In the genomic region with DNA sequence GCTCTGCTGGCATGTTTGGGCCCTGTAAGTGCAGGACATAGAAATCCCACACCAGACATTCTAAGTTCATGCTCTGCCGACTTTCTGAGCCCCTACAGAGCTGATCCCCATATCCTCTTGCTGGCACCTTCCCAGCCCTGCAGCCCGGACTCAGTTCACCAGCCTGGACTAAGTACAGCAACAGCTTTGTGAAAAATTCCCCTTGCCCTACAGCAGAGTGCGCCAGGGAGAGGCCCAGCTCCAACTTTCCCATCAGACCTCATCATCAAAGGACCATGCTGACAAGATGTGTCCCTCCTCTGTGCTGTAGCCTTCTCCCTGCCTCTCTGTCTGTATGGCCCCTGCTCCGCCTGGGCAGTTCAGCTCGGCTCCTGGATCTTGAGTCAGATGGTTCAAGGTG, we compare ENCODE assay signal across 25 mouse cellular contexts. TPM values are rescaled to one million over a fixed set of nuclear protein-coding genes. Genes with fewer than 3 reads are reported as not detected.
A peak's percentile ranks its signal among the peaks of the same experiment; 100 is the strongest.
DNase-seq lines count a peak whose midpoint lies in the region; ATAC-seq and TF ChIP-seq lines count a peak whose summit lies in the region.
"Had no signal": no experiment of that assay in that cellular context is flagged by ENCODE, and none has a peak within 500 bp of the region (broad histone marks: within the 10 kb centered on the region; RNA-seq: fewer than 3 reads in every experiment).

No protein-coding gene starts in this region.

- H3K9ac ChIP-seq in hindbrain, postnatal 0 days (replicated peaks; ENCODE audit: low read length) = no peak overlapping the region
- H3K9ac ChIP-seq in midbrain, embryonic 15.5 days = no peak overlapping the region
- H3K9ac ChIP-seq: embryonic facial prominence, embryonic 15.5 days; heart, embryonic 12.5 days; liver, postnatal 0 days; midbrain, embryonic 12.5 days had no signal

- WGBS in hindbrain, postnatal 0 days = 41% methylated on average over 5 of the region's 5 CpGs
- 57% methylated on average over 5 of the region's 5 CpGs for WGBS in hindbrain, embryonic 10.5 days
- WGBS in midbrain, embryonic 10.5 days = 52% methylated on average over 5 of the region's 5 CpGs
- 46% methylated on average over 5 of the region's 5 CpGs for WGBS in midbrain, embryonic 15.5 days

- no peak overlapping the region for H3K4me2 ChIP-seq in hindbrain, postnatal 0 days (ENCODE audit: low read depth, low read length)
- H3K4me2 ChIP-seq in midbrain, embryonic 15.5 days = no peak overlapping the region
- H3K4me2 ChIP-seq: embryonic facial prominence, embryonic 15.5 days; heart, embryonic 12.5 days; midbrain, embryonic 12.5 days had no signal

- no peaks in the 10 kb centered on the region for H3K4me1 ChIP-seq in hindbrain, postnatal 0 days (ENCODE audit: insufficient read depth, low read length)
- no peaks in the 10 kb centered on the region for H3K4me1 ChIP-seq in hindbrain, embryonic 10.5 days (replicated peaks)
- no peaks in the 10 kb centered on the region for H3K4me1 ChIP-seq in midbrain, embryonic 10.5 days
- no peaks in the 10 kb centered on the region for H3K4me1 ChIP-seq in midbrain, embryonic 15.5 days
- H3K4me1 ChIP-seq: heart, embryonic 12.5 days; midbrain, embryonic 12.5 days had no signal

- H3K4me3 ChIP-seq in hindbrain, postnatal 0 days (ENCODE audit: low read length) = no peak overlapping the region
- no peak overlapping the region for H3K4me3 ChIP-seq in hindbrain, embryonic 10.5 days
- no peak overlapping the region for H3K4me3 ChIP-seq in midbrain, embryonic 10.5 days
- no peak overlapping the region for H3K4me3 ChIP-seq in midbrain, embryonic 15.5 days
- H3K4me3 ChIP-seq: embryonic facial prominence, embryonic 15.5 days; gastrocnemius, adult 2 months; heart, embryonic 12.5 days; limb, embryonic 10.5 days; midbrain, embryonic 12.5 days had no signal

- H3K27ac ChIP-seq in hindbrain, postnatal 0 days = no peak overlapping the region
- H3K27ac ChIP-seq in hindbrain, embryonic 10.5 days = no peak overlapping the region
- H3K27ac ChIP-seq in midbrain, embryonic 10.5 days (replicated peaks) = no peak overlapping the region
- no peak overlapping the region for H3K27ac ChIP-seq in midbrain, embryonic 15.5 days
- H3K27ac ChIP-seq: embryonic facial prominence, embryonic 15.5 days; gastrocnemius, adult 2 months; limb, embryonic 10.5 days; midbrain, embryonic 12.5 days had no signal

- 0 out of 2 replicates have a peak, but pooled peaks cover 8% of the 10 kb centered on the region for H3K27me3 ChIP-seq in hindbrain, postnatal 0 days (ENCODE audit: insufficient read depth, low read length)
- 0 out of 2 replicates have a peak, but pooled peaks cover 5% of the 10 kb centered on the region for H3K27me3 ChIP-seq in hindbrain, embryonic 10.5 days (ENCODE audit: insufficient read depth, poor library complexity, severe bottlenecking)
- H3K27me3 ChIP-seq in midbrain, embryonic 10.5 days (ENCODE audit: low read depth, poor library complexity, severe bottlenecking) = no peaks in the 10 kb centered on the region
- 0 out of 2 replicates have a peak, but pooled peaks cover 3% of the 10 kb centered on the region for H3K27me3 ChIP-seq in midbrain, embryonic 15.5 days (replicated peaks)
- H3K27me3 ChIP-seq: embryonic facial prominence, embryonic 15.5 days; heart, embryonic 12.5 days had no signal

- TF ChIP-seq CTCF in hindbrain, postnatal 0 days (IDR thresholded peaks at IDR 0.05; ENCODE audit: low read depth) = peak; percentile 51

- peak; percentile 27 for DNase-seq in hindbrain, postnatal 0 days (ENCODE audit: low spot score)
- DNase-seq in hindbrain, embryonic 10.5 days (ENCODE audit: low spot score) = no peak
- DNase-seq in midbrain, embryonic 10.5 days (ENCODE audit: low spot score) = peak; percentile 21
- peak; percentile 23 for DNase-seq in adipocyte (ENCODE audit: low spot score)
- peak; percentile 33 for DNase-seq in retina, postnatal 1 day
- DNase-seq: adrenal gland, postnatal 36 days; cerebellum, adult 2 months; gastrocnemius, adult 2 months; kidney, adult 8-10 months; kidney, postnatal 36 days; liver, postnatal 0 days; lung, postnatal 4 days; thymus, postnatal 14 days had no signal

- no peak for ATAC-seq in hindbrain, postnatal 0 days
- no peak for ATAC-seq in midbrain, embryonic 15.5 days (replicated peaks)
- no peak for ATAC-seq in inflammation-experienced regulatory T-cells, adult 6 months
- ATAC-seq: liver, postnatal 0 days had no signal

- H3K9me3 ChIP-seq in hindbrain, postnatal 0 days (ENCODE audit: low read length) = no peaks in the 10 kb centered on the region
- 0 out of 2 replicates have a peak, but pooled peaks cover 3% of the 10 kb centered on the region for H3K9me3 ChIP-seq in hindbrain, embryonic 10.5 days
- peaks cover 4% of the 10 kb centered on the region; the same call in 1 of the 2 replicates for H3K9me3 ChIP-seq in midbrain, embryonic 10.5 days (replicated peaks)
- no peaks in the 10 kb centered on the region for H3K9me3 ChIP-seq in midbrain, embryonic 15.5 days
- H3K9me3 ChIP-seq: embryonic facial prominence, embryonic 15.5 days; heart, embryonic 12.5 days; limb, embryonic 10.5 days had no signal

- H3K36me3 ChIP-seq in hindbrain, postnatal 0 days (ENCODE audit: insufficient read depth, low read length) = no peaks in the 10 kb centered on the region
- H3K36me3 ChIP-seq in hindbrain, embryonic 10.5 days = no peaks in the 10 kb centered on the region
- H3K36me3 ChIP-seq in midbrain, embryonic 10.5 days = no peaks in the 10 kb centered on the region
- no peaks in the 10 kb centered on the region for H3K36me3 ChIP-seq in midbrain, embryonic 15.5 days (replicated peaks)
- H3K36me3 ChIP-seq: embryonic facial prominence, embryonic 15.5 days; G1E; heart, embryonic 12.5 days; limb, embryonic 10.5 days; midbrain, embryonic 12.5 days had no signal

RNA-seq across cellular contexts. Expression of gene Cytl1, which starts 40.4 kb away (rescaled TPM):
- total RNA-seq in hindbrain, postnatal 0 days (2014; rRNA removed) = 1.2 and 3.5 TPM in 2 replicates
- 0.30 and 0.94 TPM in 2 replicates for polyA plus RNA-seq in hindbrain, postnatal 0 days (2015; fragmentation: Nextera tagmentation; extraction: Ambion mirVana)
- 0.16 and 0.48 TPM in 2 replicates for polyA plus RNA-seq in hindbrain, embryonic 10.5 days (2016; fragmentation: Nextera tagmentation; extraction: Ambion mirVana)
- polyA plus RNA-seq in midbrain, embryonic 10.5 days (2016; fragmentation: Nextera tagmentation; extraction: Ambion mirVana) = 0.16 and 0.27 TPM in 2 replicates
- 0.24 and 0.27 TPM in 2 replicates for polyA plus RNA-seq in midbrain, embryonic 15.5 days (2015; fragmentation: Nextera tagmentation; extraction: Ambion mirVana)
- not detected for polyA plus RNA-seq in inflammation-experienced regulatory T-cells, adult 6 months (2017; shearing (Covaris generic))
- total RNA-seq: common myeloid progenitor, adult 5-6 weeks; G1E; layer of hippocampus, postnatal 10 days had no signal
- polyA plus RNA-seq: G1E; liver, adult 2 months; liver, postnatal 0 days had no signal

RNA-seq across cellular contexts. Expression of gene Msx1, which starts 48.7 kb away (rescaled TPM):
- total RNA-seq in hindbrain, postnatal 0 days (2014; rRNA removed) = 14.8 and 20.6 TPM in 2 replicates
- 26.2 and 28.0 TPM in 2 replicates for polyA plus RNA-seq in hindbrain, postnatal 0 days (2015; fragmentation: Nextera tagmentation; extraction: Ambion mirVana)
- 188 and 212 TPM in 2 replicates for polyA plus RNA-seq in hindbrain, embryonic 10.5 days (2016; fragmentation: Nextera tagmentation; extraction: Ambion mirVana)
- 150 and 155 TPM in 2 replicates for polyA plus RNA-seq in midbrain, embryonic 10.5 days (2016; fragmentation: Nextera tagmentation; extraction: Ambion mirVana)
- polyA plus RNA-seq in midbrain, embryonic 15.5 days (2015; fragmentation: Nextera tagmentation; extraction: Ambion mirVana) = 15.5 and 17.2 TPM in 2 replicates
- not detected for polyA plus RNA-seq in inflammation-experienced regulatory T-cells, adult 6 months (2017; shearing (Covaris generic))
- total RNA-seq: common myeloid progenitor, adult 5-6 weeks; G1E had no signal
- polyA plus RNA-seq: G1E; liver, postnatal 0 days; testis, adult 2 months had no signal

RNA-seq across cellular contexts. Expression of gene Stk32b, which starts 58.7 kb away (rescaled TPM):
- 21.8 and 28.6 TPM in 2 replicates for total RNA-seq in hindbrain, postnatal 0 days (2014; rRNA removed)
- 18.6 and 22.5 TPM in 2 replicates for polyA plus RNA-seq in hindbrain, postnatal 0 days (2015; fragmentation: Nextera tagmentation; extraction: Ambion mirVana)
- 1.0 and 2.8 TPM in 2 replicates for polyA plus RNA-seq in hindbrain, embryonic 10.5 days (2016; fragmentation: Nextera tagmentation; extraction: Ambion mirVana)
- 0.99 and 2.1 TPM in 2 replicates for polyA plus RNA-seq in midbrain, embryonic 10.5 days (2016; fragmentation: Nextera tagmentation; extraction: Ambion mirVana)
- polyA plus RNA-seq in midbrain, embryonic 15.5 days (2015; fragmentation: Nextera tagmentation; extraction: Ambion mirVana) = 29.1 and 31.7 TPM in 2 replicates
- polyA plus RNA-seq in inflammation-experienced regulatory T-cells, adult 6 months (2017; shearing (Covaris generic)) = not detected
- total RNA-seq: common myeloid progenitor, adult 5-6 weeks; liver, adult 2 months had no signal
- polyA plus RNA-seq: G1E; liver, adult 2 months; small intestine, adult 2 months had no signal

Comparison
In these comparisons a context has a peak if more than half of its experiments do, and no peak if none do; other contexts are left out.
1. RNA of gene Msx1, which starts 48.7 kb away (polyA plus RNA-seq): 188 to 212 TPM in hindbrain, embryonic 10.5 days, 150 to 155 TPM in midbrain, embryonic 10.5 days, 26.2 to 28.0 TPM in hindbrain, postnatal 0 days and 15.5 to 17.2 TPM in midbrain, embryonic 15.5 days; not detected in inflammation-experienced regulatory T-cells, adult 6 months; every median in the first group is over 10 times any median in the second.